Mouse (Mus musculus): ENCODE measurements around the gene Tril.

Tril gene

GRCm38 (mm10) chr6:53820486-53820985 is at the start of gene Tril:
Gene Tril, minus strand, starts transcription at chr6:53820830.
- DNase-seq (ENCODE audit: low read depth): no peak

- DNase-seq (ENCODE audit: low read depth): no peak
These were observed 42.4 kb upstream of the Tril start for GRCm38 (mm10) chr6:53863011-53863410.

GRCm38 (mm10) chr6:53859106-53859505 is 38.5 kb upstream of the Tril start:
- peak; percentile 3 for DNase-seq (ENCODE audit: low read depth)

GRCm38 (mm10) chr6:53857822-53858221 is 37.2 kb upstream of the Tril start:
- DNase-seq (ENCODE audit: low read depth): no peak

GRCm38 (mm10) chr6:53856775-53857174 is 36.1 kb upstream of the Tril start:
- DNase-seq (ENCODE audit: low read depth): no peak

- DNase-seq (ENCODE audit: low read depth): no peak
These were observed 34.6 kb upstream of the Tril start for GRCm38 (mm10) chr6:53854971-53855856.

- DNase-seq (ENCODE audit: low read depth): no peak
These were observed 33.6 kb upstream of the Tril start for GRCm38 (mm10) chr6:53854226-53854625.

GRCm38 (mm10) chr6:53853546-53853945 is 32.9 kb upstream of the Tril start:
- no peak for DNase-seq (ENCODE audit: low read depth)

GRCm38 (mm10) chr6:53844626-53845025 is 24.0 kb upstream of the Tril start:
- no peak for DNase-seq (ENCODE audit: low read depth)

- no peak for DNase-seq (ENCODE audit: low read depth)
These were observed 4.6 kb upstream of the Tril start for GRCm38 (mm10) chr6:53825213-53825612.

GRCm38 (mm10) chr6:53821041-53821501 is 441 bp upstream of the Tril start:
- no peak for DNase-seq (ENCODE audit: low read depth)

GRCm38 (mm10) chr6:53819761-53820485 is 707 bp downstream of the Tril start:
- DNase-seq (ENCODE audit: low read depth): no peak

GRCm38 (mm10) chr6:53818732-53819661 is 1.6 kb downstream of the Tril start:
- DNase-seq (ENCODE audit: low read depth): no peak

- DNase-seq (ENCODE audit: low read depth): no peak
These were observed 2.3 kb downstream of the Tril start for GRCm38 (mm10) chr6:53818264-53818731.

- no peak for DNase-seq (ENCODE audit: low read depth)
These were observed 2.9 kb downstream of the Tril start for GRCm38 (mm10) chr6:53817763-53818174.

GRCm38 (mm10) chr6:53816661-53817060 is 4.0 kb downstream of the Tril start:
- no peak for DNase-seq (ENCODE audit: low read depth)

- no peak for DNase-seq (ENCODE audit: low read depth)
These were observed 4.9 kb downstream of the Tril start for GRCm38 (mm10) chr6:53815691-53816090.

- DNase-seq (ENCODE audit: low read depth): no peak
These were observed 6.4 kb downstream of the Tril start for GRCm38 (mm10) chr6:53814214-53814613.

- no peak for DNase-seq (ENCODE audit: low read depth)
These were observed 8.4 kb downstream of the Tril start for GRCm38 (mm10) chr6:53812242-53812641.

- DNase-seq (ENCODE audit: low read depth): no peak
These were observed 11.8 kb downstream of the Tril start for GRCm38 (mm10) chr6:53808801-53809200.

- no peak for DNase-seq (ENCODE audit: low read depth)
These were observed 13.4 kb downstream of the Tril start for GRCm38 (mm10) chr6:53807185-53807584.

GRCm38 (mm10) chr6:53806591-53807023 is 14.0 kb downstream of the Tril start:
- DNase-seq (ENCODE audit: low read depth): no peak

All from fibroblast of lung, adult 2 months (primary cell).